Mouse (Mus musculus) hindbrain, embryonic 10.5 days (tissue): ENCODE measurements at regions not wholly inside any gene's neighbourhood (a gene's known extent, or its start where the extent isn't known, plus 50 kb on each side); places are given as distances from the start of the nearest gene placed in this dataset.

Experiments
- DNase-seq: peaks from one replicate; pipeline ENCODE4 v3.0.0-alpha.2; 2017; ENCODE audit warnings: low spot score
- H3K27ac ChIP-seq: fragments of 300-500 bp; sonication (generic); 2 replicates; pipeline ENCODE4 v1.5.1; 2016; ENCODE audit warnings: mild to moderate bottlenecking, moderate library complexity
- H3K27me3 ChIP-seq: fragments of 300-500 bp; sonication (generic); 2 replicates; pipeline ENCODE4 v1.6.1; 2016; ENCODE audit warnings: mild to moderate bottlenecking; ENCODE audit not compliant: poor library complexity, insufficient read depth, severe bottlenecking
- H3K36me3 ChIP-seq: fragments of 300-500 bp; sonication (generic); 2 replicates; pipeline ENCODE4 v1.6.1; 2016; ENCODE audit warnings: mild to moderate bottlenecking, moderate library complexity
- H3K4me1 ChIP-seq: fragments of 300-500 bp; sonication (generic); replicated peaks from 2 replicates; pipeline ENCODE4 v1.6.1; 2016; ENCODE audit warnings: mild to moderate bottlenecking
- H3K4me3 ChIP-seq: fragments of 300-500 bp; sonication (generic); 2 replicates; pipeline ENCODE4 v1.5.1; 2016; ENCODE audit warnings: mild to moderate bottlenecking, moderate library complexity
- H3K9me3 ChIP-seq: fragments of 300-500 bp; sonication (generic); 2 replicates; pipeline ENCODE4 v1.6.1; 2016; ENCODE audit warnings: mild to moderate bottlenecking, moderate library complexity
- WGBS: fragments of 180-500 bp; shearing (Covaris S2); methylation state at CpG from one replicate; pipeline ENCODE4 v1.1.7; 2016; 5-methylcytosine and 5-hydroxymethylcytosine counted together

DNA sequence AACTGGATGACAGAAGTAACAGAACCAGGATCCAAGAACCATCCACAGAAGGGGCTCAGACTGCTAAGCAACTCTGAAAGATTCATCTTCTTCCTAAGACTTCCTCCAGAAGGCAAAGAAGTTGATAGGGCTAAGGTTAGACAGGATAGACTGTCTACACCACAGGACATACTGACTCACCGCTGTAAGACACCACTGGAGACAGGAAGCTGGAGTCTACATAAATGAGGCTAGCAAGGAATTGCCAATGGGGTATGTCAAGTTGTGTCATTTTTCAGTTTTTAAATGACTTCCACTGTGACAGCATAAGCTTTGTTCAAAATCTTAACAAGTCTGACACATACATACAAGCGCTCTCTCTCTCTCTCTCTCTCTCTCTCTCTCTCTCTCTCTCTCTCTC lies 645.4 kb upstream of the Gm10131 start:
- Histone ChIP-seq H3K4me1 (peaks cover 5% of the 10 kb centered on the region; the same call in 1 of the 2 replicates), H3K36me3 (no peaks in the 10 kb centered on the region), H3K27me3 (no peaks in the 10 kb centered on the region), H3K4me3 (no peak overlapping the region), H3K9me3 (no peaks in the 10 kb centered on the region), H3K27ac (no peak overlapping the region)
- 95% methylated on average over 2 of the region's 2 CpGs for WGBS
- no peak for DNase-seq

DNA sequence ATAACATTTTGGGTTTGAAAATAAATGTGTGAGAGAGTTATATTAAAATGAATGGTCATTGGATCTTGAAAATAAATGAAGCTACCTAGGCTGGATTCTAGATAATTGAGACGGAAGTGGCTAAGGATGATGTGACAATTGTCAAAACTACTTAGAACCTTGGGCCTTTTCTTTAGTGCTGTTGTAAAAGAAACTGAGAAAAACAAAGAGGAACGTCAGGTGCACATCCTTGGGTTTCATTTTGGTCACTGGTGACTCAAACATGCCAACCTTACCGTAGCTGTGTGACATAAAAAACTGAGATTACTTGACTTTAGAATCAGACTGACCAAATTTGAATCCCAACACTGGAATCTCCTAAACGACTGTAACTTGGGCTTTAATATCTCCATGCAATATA lies 644.6 kb upstream of the Gm10131 start:
- DNase-seq = no peak
- Histone ChIP-seq H3K4me1 (peaks cover 1% of the 10 kb centered on the region; the same call in 1 of the 2 replicates), H3K36me3 (no peaks in the 10 kb centered on the region), H3K27ac (no peak overlapping the region), H3K9me3 (no peaks in the 10 kb centered on the region), H3K4me3 (no peak overlapping the region), H3K27me3 (no peaks in the 10 kb centered on the region)
- WGBS = 86% methylated on average over 4 of the region's 4 CpGs

DNA sequence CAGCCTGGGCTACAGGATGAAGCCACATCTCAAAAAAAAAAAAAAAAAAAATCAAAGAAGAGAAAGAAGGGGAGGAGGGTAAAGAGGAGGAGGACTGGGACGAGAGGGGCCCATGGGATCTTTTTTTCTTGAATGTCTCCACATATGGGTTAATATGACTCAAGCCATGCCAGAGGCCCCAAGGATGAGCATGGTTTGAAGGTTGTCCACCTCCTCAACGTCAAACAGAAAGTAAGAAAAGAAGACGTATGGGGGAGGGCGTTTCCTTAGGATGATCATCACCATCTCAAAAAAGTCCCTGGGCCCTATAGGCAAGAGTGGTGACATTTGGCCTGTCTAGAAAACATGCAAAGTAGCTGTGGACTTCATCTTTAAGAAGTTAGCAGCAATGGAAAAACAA lies 643.9 kb upstream of the Gm10131 start:
- no peaks in the 10 kb centered on the region for H3K36me3 ChIP-seq
- no peaks in the 10 kb centered on the region for H3K9me3 ChIP-seq
- no peak overlapping the region for H3K4me3 ChIP-seq
- no peaks in the 10 kb centered on the region for H3K4me1 ChIP-seq
- no peak for DNase-seq
- WGBS = 85% methylated on average over 4 of the region's 4 CpGs
- H3K27ac ChIP-seq = no peak overlapping the region
- H3K27me3 ChIP-seq = no peaks in the 10 kb centered on the region

DNA sequence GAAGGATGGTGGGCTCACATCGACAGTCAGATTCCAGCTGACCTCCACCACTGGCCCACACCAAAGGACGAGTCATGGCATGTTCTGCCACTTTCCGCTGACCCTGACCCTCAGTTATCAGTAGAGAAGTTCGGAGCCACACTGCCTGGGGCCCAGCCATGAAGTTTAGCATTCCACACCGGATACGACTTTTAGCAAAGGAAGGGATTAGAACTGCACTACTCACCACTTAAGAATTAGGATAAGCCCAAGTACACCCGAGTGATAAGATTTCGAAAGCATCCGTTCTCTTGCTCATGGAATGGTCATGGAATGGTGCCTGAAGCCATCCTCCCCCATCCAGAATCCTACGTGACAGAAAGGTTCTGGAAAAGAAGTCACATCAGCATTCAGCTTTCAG lies 641.5 kb upstream of the Gm10131 start:
- no peak for DNase-seq
- WGBS = 80% methylated on average over 10 of the region's 10 CpGs
- H3K9me3 ChIP-seq = no peaks in the 10 kb centered on the region
- no peaks in the 10 kb centered on the region for H3K27me3 ChIP-seq
- H3K27ac ChIP-seq = no peak overlapping the region
- H3K4me1 ChIP-seq = no peaks in the 10 kb centered on the region
- H3K36me3 ChIP-seq = no peaks in the 10 kb centered on the region
- no peak overlapping the region for H3K4me3 ChIP-seq

DNA sequence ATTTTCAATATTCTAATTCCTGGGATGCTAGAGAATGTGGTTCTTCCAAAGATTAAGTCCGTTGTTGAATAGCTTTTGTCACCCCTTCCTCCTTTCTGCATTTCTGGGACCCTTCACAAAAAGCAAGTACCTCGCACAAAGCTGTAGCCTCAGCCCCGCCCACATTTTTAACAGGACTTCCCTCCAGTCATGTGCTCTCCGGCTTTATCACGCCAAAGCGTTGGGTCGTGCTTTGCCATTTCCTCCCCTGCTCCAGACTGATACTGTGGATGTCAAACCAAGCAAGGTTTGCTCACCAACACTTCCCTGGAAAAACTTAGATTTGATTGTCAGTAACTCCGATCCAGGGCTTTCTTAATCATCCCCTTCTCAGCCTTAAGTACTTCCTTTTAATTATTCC lies 637.0 kb upstream of the Gm10131 start:
- Histone ChIP-seq H3K27me3 (no peaks in the 10 kb centered on the region), H3K9me3 (no peaks in the 10 kb centered on the region), H3K36me3 (no peaks in the 10 kb centered on the region), H3K27ac (no peak overlapping the region), H3K4me3 (no peak overlapping the region), H3K4me1 (no peaks in the 10 kb centered on the region)
- no peak for DNase-seq
- WGBS = 77% methylated on average over 8 of the region's 8 CpGs

DNA sequence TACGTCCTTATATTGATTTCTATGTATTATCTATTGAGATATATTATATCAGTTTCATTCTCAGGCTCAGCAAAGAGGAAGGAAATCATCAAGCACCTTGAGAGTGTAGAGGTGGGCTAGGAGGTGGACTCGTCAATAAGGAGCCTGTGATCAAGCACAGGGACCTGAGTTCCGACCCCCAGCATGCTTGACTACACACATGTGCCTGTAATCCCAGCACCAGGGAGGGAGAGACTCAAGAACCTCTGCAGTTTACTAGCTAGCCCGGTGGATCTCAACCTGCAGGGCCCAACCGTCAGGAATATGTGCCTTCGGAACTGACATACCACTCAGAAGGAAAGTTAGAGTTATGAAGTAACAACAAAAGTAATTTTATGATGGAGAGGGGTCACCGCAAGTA lies 634.2 kb upstream of the Gm10131 start:
- Histone ChIP-seq H3K27me3 (no peaks in the 10 kb centered on the region), H3K36me3 (no peaks in the 10 kb centered on the region), H3K27ac (no peak overlapping the region), H3K4me1 (no peaks in the 10 kb centered on the region), H3K9me3 (no peaks in the 10 kb centered on the region), H3K4me3 (no peak overlapping the region)
- WGBS = 93% methylated on average over 7 of the region's 7 CpGs
- DNase-seq = no peak

DNA sequence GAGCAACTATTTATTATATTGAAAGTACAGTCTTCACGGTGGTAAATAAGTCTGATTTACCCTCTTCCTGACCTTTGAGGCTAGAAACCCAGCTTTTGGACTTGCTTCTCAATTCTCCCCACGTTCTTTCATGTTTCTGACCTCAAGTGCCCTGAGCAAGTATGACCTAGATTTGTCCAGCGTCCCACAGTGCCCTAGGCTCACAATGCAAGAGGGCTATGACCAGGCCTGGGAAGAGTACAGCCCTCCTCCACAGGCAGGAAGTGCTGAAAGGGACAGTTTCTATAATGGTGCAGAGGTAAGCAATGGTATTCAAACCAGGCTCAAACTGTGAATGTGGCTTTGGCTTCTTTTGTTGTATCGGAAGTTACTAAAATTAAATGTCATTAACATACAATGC lies 633.1 kb upstream of the Gm10131 start:
- no peak for DNase-seq
- Histone ChIP-seq H3K4me3 (no peak overlapping the region), H3K27ac (no peak overlapping the region), H3K4me1 (no peaks in the 10 kb centered on the region), H3K9me3 (no peaks in the 10 kb centered on the region), H3K27me3 (no peaks in the 10 kb centered on the region), H3K36me3 (no peaks in the 10 kb centered on the region)
- 65% methylated on average over 4 of the region's 4 CpGs for WGBS

DNA sequence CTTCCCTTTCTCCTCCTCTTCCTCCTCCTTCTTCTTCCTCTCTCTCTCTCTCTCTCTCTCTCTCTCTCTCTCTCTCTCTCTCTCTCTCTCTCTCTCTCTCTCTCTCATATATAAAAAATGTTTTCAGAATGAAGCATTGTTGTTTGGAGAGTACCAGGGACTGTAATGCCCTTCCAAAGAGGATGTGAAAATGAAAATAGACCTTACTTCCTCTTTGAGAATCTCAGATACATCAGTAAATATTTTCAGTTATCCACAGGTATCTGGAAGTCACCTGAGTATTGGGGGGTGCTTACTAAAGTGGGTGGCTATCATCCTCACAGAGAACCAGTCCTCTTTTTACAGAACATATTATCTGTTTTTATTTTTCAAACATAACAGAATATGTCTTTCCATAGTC lies 632.6 kb upstream of the Gm10131 start:
- no peak overlapping the region for H3K27ac ChIP-seq
- H3K4me3 ChIP-seq = no peak overlapping the region
- no peaks in the 10 kb centered on the region for H3K27me3 ChIP-seq
- DNase-seq = no peak
- no peaks in the 10 kb centered on the region for H3K4me1 ChIP-seq
- H3K9me3 ChIP-seq = no peaks in the 10 kb centered on the region
- no peaks in the 10 kb centered on the region for H3K36me3 ChIP-seq

DNA sequence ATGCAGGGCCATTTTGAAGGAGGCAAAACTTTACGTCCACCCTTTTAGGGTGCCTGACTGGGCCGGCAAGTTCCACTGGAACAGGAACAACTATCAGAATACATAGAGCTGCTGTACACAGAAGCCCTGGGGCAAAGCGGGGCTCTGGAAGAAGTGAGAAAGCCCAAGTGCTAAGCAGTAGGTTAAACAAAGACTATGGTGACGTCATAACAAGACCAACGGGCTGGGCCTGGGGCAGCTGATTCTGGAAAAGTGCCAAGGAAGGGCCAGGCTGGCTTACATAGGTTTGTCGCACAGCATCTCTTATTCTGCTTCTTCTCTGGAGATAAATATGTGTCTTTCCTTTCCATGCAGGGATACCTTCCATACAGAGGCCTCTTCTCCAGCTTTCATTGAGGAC lies 631.6 kb upstream of the Gm10131 start:
- Histone ChIP-seq H3K27me3 (no peaks in the 10 kb centered on the region), H3K9me3 (no peaks in the 10 kb centered on the region), H3K4me3 (no peak overlapping the region), H3K27ac (no peak overlapping the region), H3K36me3 (no peaks in the 10 kb centered on the region), H3K4me1 (no peaks in the 10 kb centered on the region)
- 74% methylated on average over 6 of the region's 6 CpGs for WGBS
- DNase-seq = no peak

DNA sequence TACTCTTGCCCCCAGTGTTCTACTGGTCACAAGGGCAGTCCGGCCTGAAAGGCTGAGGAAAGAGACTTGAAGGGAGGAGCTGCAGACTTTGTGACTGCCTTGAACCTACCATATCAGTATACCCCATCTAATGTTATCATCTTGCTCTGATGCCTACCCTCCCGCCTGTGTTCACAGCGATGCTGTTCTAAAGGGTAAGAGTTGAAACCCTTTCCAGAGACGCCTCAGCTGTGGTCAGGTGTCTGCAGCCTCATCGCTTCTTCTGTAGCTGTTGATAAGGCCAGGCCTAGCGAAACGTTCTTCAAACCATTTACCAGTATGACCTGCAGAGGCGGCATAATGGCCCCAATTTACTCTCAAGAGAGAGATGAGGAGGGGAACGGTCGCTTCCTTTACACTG lies 629.3 kb upstream of the Gm10131 start:
- Histone ChIP-seq H3K4me1 (no peaks in the 10 kb centered on the region), H3K4me3 (no peak overlapping the region), H3K27ac (no peak overlapping the region), H3K27me3 (no peaks in the 10 kb centered on the region), H3K9me3 (no peaks in the 10 kb centered on the region), H3K36me3 (no peaks in the 10 kb centered on the region)
- 89% methylated on average over 10 of the region's 10 CpGs for WGBS
- no peak for DNase-seq

DNA sequence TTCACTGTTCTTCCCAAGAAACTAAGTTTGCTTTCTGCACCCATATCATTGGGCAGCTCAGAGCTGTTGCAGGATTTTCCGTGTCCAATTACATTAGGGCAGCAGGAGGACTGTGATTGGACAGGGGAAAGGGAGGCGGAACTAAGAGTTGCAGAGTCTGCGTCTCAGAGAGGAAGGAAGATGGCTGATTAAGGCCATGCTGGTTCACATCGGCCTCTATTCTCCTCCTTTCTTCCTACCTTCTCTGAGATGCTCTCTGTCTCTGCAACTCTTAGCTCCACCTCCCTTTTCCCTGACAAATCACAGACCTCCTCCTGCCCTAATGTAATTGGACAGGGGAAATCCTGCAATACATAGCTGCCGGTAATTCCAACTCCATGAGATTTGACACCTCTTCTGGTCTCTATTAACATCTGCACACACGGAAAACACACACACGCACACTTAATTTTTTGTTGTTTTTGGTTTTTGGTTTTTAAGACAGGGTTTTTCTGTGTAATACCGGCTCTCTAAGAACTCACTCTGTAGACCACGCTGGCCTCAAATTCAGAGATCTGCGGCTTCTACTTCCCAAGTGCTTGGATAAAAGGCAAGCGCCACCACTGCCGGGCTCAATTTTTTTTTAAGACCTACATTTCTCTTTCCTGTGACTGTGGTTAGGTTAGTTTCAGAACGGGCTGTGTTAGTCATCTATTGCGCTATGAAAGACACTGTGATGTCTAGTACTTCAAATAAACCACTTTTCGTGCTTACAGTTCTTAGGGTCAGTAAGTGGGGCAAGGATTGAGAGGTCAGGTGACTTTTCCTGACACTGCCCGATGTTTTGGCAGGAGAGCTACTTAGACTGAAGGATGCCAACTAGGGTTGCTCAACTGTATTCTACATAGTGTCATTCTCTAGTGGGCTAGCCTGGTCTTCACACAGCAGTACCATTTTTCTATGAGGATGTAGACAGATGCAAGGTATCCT lies 628.6 kb upstream of the Gm10131 start:
- DNase-seq = no peak
- Histone ChIP-seq H3K9me3 (no peaks in the 10 kb centered on the region), H3K36me3 (no peaks in the 10 kb centered on the region), H3K4me3 (no peak overlapping the region), H3K27me3 (no peaks in the 10 kb centered on the region), H3K4me1 (no peaks in the 10 kb centered on the region), H3K27ac (no peak overlapping the region)
- 94% methylated on average over 16 of the region's 16 CpGs for WGBS

DNA sequence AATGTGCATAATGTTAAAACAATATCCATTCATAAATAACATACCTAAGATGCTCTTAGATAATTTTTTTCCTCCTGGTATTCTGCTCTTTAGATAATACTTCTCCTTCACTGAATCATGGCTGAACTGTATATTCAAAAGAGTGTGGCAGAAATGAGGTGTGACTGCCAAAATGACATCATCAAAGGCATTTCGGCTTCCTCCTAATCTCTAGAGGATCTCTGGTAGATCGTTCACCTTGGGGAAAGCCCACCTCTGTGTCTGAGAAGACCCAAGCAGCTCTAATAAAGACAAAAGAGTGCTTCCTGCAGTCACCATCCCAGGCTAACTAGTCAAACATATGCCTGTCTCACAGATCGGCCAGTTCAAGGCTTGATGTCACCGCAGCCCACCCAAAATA lies 624.7 kb upstream of the Gm10131 start:
- Histone ChIP-seq H3K4me3 (no peak overlapping the region), H3K27ac (no peak overlapping the region), H3K9me3 (no peaks in the 10 kb centered on the region), H3K36me3 (no peaks in the 10 kb centered on the region), H3K4me1 (peaks cover 21% of the 10 kb centered on the region), H3K27me3 (peaks cover 8% of the 10 kb centered on the region; the same call in 1 of the 2 replicates)
- 87% methylated on average over 4 of the region's 4 CpGs for WGBS
- DNase-seq = no peak

DNA sequence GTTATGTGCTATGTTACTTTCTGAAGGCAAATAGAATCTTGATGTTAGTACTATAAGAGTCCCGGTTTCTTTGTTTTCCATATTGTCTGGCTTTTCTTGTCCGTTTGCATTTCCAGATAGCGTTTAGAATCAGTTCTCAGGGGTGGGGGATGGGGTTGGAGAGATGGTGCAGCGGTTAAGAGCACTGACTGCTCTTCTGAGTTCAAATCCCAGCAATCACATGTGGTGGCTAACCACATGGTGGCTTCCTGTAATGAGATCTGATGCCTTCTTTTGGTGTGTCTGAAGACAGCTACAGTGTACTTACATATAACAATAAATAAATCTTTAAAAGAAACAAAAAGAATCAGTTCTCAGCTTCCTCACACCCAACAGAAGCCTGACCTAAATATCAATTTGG lies 623.5 kb upstream of the Gm10131 start:
- H3K4me3 ChIP-seq = no peak overlapping the region
- H3K27me3 ChIP-seq = peaks cover 8% of the 10 kb centered on the region; the same call in 1 of the 2 replicates
- peaks cover 23% of the 10 kb centered on the region for H3K4me1 ChIP-seq
- 91% methylated on average over 4 of the region's 4 CpGs for WGBS
- H3K9me3 ChIP-seq = no peaks in the 10 kb centered on the region
- DNase-seq = no peak
- no peaks in the 10 kb centered on the region for H3K36me3 ChIP-seq
- H3K27ac ChIP-seq = no peak overlapping the region
